Mouse (Mus musculus): ENCODE measurements around the gene Ppan.

Gene Ppan

GRCm38 (mm10) chr9:20887704-20888385 lies at the start of gene Ppan:
Ppan (plus strand) TSS chr9:20888175.
- peak; percentile 96 for DNase-seq (ENCODE audit: low read depth, low spot score)

- DNase-seq (ENCODE audit: low read depth, low spot score), result no peak
Measured at GRCm38 (mm10) chr9:20838931-20839330, 49.0 kb upstream of the Ppan start.

GRCm38 (mm10) chr9:20842211-20842610 lies 45.8 kb upstream of the Ppan start:
- no peak for DNase-seq (ENCODE audit: low read depth, low spot score)

GRCm38 (mm10) chr9:20842670-20843069 lies 45.3 kb upstream of the Ppan start:
- peak; percentile 12 for DNase-seq (ENCODE audit: low read depth, low spot score)

- DNase-seq (ENCODE audit: low read depth, low spot score), result no peak
Measured at GRCm38 (mm10) chr9:20850179-20850578, 37.8 kb upstream of the Ppan start.

- peak; percentile 52 for DNase-seq (ENCODE audit: low read depth, low spot score)
Measured at GRCm38 (mm10) chr9:20857131-20857530, 30.8 kb upstream of the Ppan start.

- DNase-seq (ENCODE audit: low read depth, low spot score), result no peak
Measured at GRCm38 (mm10) chr9:20859926-20860325, 28.0 kb upstream of the Ppan start.

GRCm38 (mm10) chr9:20861821-20862220 lies 26.2 kb upstream of the Ppan start:
- peak; percentile 39 for DNase-seq (ENCODE audit: low read depth, low spot score)

DNA sequence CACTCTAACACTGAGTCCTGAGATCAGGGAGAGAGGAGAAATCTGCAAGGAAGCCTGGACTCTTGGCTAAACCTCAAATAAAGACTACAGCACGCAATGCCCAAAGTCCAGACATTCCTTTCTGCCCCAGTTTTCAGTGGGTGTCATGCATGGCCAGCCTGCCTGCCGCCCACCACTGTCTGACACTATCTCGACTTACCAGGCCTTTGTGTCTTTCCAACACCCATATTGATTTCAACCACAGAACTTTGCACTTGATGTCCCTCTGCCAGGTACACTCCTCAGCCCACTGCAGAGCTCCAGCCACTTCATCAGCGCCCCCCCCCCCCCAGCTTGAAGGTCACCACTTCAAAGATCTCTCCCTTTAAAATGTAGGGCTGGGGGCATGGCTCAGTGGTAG lies 25.8 kb upstream of the Ppan start:
- DNase-seq (ENCODE audit: low read depth, low spot score), result no peak

GRCm38 (mm10) chr9:20866879-20867278 lies 21.1 kb upstream of the Ppan start:
- DNase-seq (ENCODE audit: low read depth, low spot score), result no peak

DNA sequence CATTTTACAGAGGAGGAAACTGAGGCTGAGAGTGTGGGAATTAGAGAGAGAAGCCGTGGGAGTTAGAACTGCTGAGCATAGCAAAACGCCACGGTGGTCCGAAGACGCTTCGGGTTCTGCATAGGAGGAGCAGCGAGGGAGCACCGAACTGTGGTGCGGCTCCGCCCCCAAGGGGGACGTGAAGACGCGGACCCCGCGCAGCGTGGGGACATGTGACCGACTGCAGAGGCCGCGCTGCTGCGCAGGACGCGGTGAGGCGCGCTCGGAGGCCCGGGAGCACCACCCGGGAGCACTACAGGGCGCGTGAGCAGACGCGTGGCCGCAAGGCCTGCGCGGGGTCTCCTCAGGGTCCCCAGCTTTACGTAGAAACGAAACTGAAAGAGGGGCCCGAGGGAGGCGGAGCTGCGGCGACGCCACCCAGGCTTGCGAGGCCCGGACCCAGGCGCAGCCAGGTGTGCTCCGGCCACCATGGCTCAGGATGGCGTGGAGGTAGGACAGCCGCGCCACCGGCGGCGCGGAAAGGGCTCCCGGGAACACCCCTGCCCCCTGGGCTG lies 19.4 kb upstream of the Ppan start, which contains the start of gene A230050P20Rik:
A230050P20Rik (plus strand) TSS at position 195 of the 554 bp plus-strand sequence.
- DNase-seq (ENCODE audit: low read depth, low spot score), result peak; percentile 78

DNA sequence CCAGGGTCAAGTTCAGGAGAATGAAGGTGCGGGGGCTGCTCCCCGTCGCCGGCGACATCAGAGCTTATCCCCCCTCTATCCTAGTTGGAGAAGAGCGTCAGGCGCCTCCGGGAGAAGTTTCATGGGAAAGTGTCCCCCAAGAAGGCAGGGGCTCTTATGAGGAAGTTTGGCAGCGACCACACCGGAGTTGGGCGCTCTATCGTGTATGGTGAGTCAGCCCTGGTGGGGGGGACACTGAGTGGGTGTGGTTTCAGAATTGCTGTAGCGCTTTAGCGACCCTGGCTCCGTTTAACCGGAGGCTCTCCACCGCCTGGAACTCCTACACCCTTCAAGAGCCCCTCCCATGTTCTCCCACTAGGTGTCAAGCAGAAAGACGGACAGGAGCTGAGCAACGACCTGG lies 18.7 kb upstream of the Ppan start:
- peak; percentile 34 for DNase-seq (ENCODE audit: low read depth, low spot score)

- no peak for DNase-seq (ENCODE audit: low read depth, low spot score)
Measured at GRCm38 (mm10) chr9:20870211-20871173, 17.5 kb upstream of the Ppan start.

GRCm38 (mm10) chr9:20872991-20873390 lies 15.0 kb upstream of the Ppan start:
- DNase-seq (ENCODE audit: low read depth, low spot score), result no peak

- DNase-seq (ENCODE audit: low read depth, low spot score), result no peak
Measured at GRCm38 (mm10) chr9:20873521-20873920, 14.5 kb upstream of the Ppan start.

- no peak for DNase-seq (ENCODE audit: low read depth, low spot score)
Measured at GRCm38 (mm10) chr9:20875021-20875790, 12.8 kb upstream of the Ppan start.

- DNase-seq (ENCODE audit: low read depth, low spot score), result no peak
Measured at GRCm38 (mm10) chr9:20876318-20877117, 11.5 kb upstream of the Ppan start.

DNA sequence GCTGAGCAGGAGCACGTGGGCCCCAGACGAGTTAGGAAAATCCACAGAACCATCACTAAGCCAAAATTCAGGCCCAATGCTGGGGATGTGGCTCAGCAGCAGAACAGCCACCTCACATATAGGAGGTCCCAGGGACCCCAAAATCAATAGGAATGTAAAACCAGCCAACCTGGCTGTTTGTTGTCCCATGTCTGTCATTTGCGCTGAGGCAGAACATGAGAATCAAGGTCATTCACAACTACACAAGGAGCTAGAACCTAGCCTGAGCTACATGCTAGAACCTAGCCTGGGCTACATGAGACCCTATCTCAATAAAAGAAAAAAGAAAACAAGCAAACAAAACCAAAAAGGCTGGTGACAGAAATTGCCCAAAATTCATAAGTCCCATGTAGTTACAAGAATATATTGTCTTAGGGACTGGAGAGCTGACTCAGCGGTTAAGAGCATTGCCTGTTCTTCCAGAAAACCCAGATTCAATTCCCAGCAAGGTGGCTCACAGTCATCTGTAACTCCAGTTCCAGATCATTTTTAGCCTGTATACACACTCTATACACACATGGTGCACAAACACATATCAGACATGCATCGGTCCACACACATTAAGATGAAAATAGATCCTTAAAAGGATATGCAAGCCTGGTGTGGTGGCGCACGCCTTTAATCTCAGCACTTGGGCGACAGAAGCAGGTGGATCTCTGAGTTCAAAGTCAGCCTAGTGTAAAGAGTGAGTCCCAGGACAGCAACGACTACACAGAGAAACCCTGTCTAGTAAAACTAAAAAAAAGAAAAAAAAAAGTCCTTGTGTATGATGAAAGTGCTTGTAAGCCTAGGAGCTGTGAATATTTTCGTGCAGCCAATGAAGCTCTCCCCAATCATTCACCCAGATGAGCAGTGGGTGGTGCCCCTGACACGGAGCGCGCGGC lies 10.6 kb upstream of the Ppan start:
- no peak for DNase-seq (ENCODE audit: low read depth, low spot score)

DNA sequence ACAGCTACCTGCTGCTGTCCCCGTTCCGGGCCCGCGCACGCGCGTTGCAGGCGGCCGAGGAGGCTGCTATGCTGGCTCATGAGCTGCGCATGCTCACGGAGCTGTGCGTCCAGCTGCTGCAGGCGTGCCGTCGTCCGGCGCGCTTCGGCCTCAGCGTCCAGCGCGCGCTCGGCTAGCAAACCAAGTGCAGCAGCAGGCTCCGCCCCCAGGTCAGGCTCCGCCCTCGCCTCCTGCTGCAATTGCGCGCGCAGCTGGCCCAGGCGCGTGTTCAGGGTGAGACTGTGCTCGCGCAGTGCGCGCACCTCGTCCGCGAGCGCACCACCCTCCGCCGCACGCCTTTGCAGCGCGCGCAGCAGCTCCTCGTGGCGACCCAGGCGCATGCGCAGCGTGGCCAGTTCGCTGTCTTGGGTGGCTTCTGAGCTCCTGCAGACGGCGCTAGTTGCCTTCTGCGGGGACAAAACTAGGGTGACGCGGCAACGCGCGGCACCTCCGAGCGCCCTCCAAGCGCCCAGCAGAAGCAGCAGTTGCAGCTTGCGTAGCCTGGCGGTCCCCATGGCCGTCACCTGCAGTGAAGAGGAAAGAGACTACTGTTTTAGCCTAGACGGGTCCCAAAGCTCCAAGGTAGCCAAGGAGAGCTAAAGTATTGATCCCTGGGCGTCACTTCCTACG lies 9.8 kb upstream of the Ppan start:
- DNase-seq (ENCODE audit: low read depth, low spot score), result peak; percentile 100
